Mouse (Mus musculus): ENCODE measurements around the gene Vegfd.

- TF ChIP-seq POLR2A (IDR thresholded peaks at IDR 0.05; ENCODE audit: borderline replicate concordance, extremely low read depth, low read depth, low read length), result no peak
- no peak for TF ChIP-seq CTCF (IDR thresholded peaks at IDR 0.05; ENCODE audit: insufficient read depth, low read length)
Measured at GRCm38 (mm10) chrX:164445601-164446000, 72.4 kb downstream of the Vegfd start.

All from lung, adult 2 months (tissue).